Mouse (Mus musculus): Measurements from ENCODE around the gene Nyap1. TPM values are rescaled to one million over a fixed set of nuclear protein-coding genes. Genes with fewer than 3 reads are reported as not detected.

The Nyap1 gene
- polyA plus RNA-seq, 1 experiment from 2014 or later: 4.4 TPM

DNA sequence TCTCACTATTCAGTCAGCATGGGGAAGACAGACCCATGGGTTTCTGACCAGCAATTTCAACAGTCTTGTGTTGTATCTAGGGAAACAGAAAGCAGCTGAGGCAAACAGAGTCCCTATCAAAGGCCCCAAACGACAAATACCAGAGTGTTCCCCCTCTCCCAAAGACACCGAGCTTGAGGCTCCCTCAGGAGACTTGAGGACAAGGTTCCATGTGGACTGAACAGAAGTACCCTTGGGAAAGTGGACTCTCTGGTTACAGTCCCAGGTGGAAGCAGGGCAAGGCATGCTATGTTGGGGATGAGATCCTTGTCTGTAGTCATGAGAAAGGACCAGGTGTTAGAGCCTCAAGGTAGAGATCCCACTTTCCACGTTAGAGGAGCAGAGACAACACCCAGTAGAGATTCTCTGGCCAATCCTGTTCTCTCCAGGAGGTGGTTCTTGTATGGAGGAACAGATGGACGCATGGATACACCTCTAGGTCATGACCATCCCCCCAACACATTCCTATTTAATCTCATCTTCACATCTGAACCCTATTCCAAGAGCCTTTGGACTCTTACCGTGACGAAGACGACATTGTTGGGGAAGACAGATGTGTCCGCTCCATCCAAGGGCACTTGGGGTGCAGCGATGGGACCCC lies 42.6 kb upstream of the Nyap1 start:
- Histone ChIP-seq H3K9me3 (ENCODE audit: control insufficient read depth, low read length) (no peaks in the 10 kb centered on the region), H3K27me3 (ENCODE audit: control insufficient read depth, insufficient read depth, low read length) (no peaks in the 10 kb centered on the region; the same call in 1 of the 2 replicates), H3K4me2 (ENCODE audit: low read depth, low read length, severe bottlenecking) (peak overlapping the region; percentile 90), H3K4me3 (ENCODE audit: low read depth, low read length) (peak overlapping the region; percentile 85), H3K36me3 (ENCODE audit: control insufficient read depth, insufficient read depth, low read length) (peaks cover 23% of the 10 kb centered on the region), H3K4me1 (replicated peaks; ENCODE audit: control insufficient read depth, insufficient read depth, low read length) (peaks cover 33% of the 10 kb centered on the region), H3K9ac (ENCODE audit: low read length) (peak overlapping the region; percentile 92), H3K27ac (ENCODE audit: low read depth, low read length) (no peak overlapping the region)
- ATAC-seq (replicated peaks; ENCODE audit: low FRiP score): no peak
- no peak for DNase-seq (ENCODE audit: low spot score)
- WGBS: 80% methylated on average over 9 of the region's 9 CpGs

DNA sequence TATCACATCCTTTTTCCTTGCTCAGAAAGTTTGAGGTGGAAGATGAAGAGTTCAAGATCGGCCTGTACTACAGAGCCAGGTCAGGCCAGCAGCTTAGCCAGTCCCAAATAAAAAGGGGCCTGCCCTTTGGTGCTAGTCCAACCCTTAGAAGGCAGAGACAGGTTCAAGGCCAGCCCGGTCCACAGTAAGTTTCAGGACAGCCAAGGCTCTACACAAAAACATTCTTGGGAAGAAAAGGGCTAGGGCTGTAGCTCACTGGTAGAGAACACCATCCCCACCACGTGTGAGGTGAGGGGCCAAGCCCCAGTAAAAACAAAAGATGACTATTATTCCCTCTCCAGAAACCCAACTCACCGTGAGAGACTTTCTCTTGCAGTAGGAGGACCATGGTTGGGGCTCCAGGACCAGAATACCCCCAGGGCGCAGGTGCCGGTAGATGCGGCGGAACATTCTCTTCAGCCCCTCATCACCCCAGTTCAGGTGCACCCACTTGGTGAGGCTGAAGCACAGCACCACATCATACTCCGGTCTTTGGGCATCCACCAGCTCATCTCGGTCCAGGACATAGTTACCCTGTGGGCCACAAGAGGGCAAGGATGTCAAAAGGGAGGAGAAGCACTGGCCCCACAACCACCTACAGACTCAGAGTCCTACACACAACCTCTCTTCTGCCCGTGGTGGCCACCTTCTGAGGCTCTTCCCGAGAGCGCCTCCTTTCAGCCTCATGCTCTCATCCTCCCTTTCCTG lies 41.5 kb upstream of the Nyap1 start:
- H3K36me3 ChIP-seq (ENCODE audit: control insufficient read depth, insufficient read depth, low read length): peaks cover 23% of the 10 kb centered on the region
- no peaks in the 10 kb centered on the region for H3K9me3 ChIP-seq (ENCODE audit: control insufficient read depth, low read length)
- H3K4me3 ChIP-seq (ENCODE audit: low read depth, low read length): peak overlapping the region; percentile 85; the same call in 1 of the 2 replicates
- ATAC-seq (replicated peaks; ENCODE audit: low FRiP score): no peak
- no peaks in the 10 kb centered on the region for H3K27me3 ChIP-seq (ENCODE audit: control insufficient read depth, insufficient read depth, low read length)
- no peak overlapping the region for H3K27ac ChIP-seq (ENCODE audit: low read depth, low read length)
- DNase-seq (ENCODE audit: low spot score): peak; percentile 55
- peaks cover 34% of the 10 kb centered on the region for H3K4me1 ChIP-seq (replicated peaks; ENCODE audit: control insufficient read depth, insufficient read depth, low read length)
- 87% methylated on average over 13 of the region's 13 CpGs for WGBS
- peak overlapping the region; percentile 90; the same call in 1 of the 2 replicates for H3K4me2 ChIP-seq (ENCODE audit: low read depth, low read length, severe bottlenecking)
- H3K9ac ChIP-seq (ENCODE audit: low read length): peak overlapping the region; percentile 92

DNA sequence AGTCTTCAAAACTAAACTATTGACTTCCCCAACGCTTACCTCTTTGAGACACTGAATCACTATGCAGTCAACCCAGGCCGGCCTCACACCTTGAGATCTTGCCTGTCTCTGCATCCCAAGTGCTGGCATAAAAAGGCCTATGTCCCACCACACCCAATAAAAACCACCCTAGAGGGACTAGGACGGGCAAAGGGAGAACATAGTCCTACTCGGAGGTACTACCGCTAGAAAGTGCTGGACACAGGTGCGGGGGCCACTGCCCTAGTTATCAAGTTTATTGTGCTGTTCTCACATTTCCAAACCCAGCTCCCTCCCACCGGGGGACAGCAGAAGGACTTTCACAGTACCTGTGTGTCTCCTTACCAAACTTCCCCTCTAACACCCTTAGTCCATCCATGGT lies 40.3 kb upstream of the Nyap1 start:
- Histone ChIP-seq H3K4me3 (ENCODE audit: low read depth, low read length) (no peak overlapping the region), H3K36me3 (ENCODE audit: control insufficient read depth, insufficient read depth, low read length) (peaks cover 23% of the 10 kb centered on the region), H3K27ac (ENCODE audit: low read depth, low read length) (no peak overlapping the region), H3K27me3 (ENCODE audit: control insufficient read depth, insufficient read depth, low read length) (no peaks in the 10 kb centered on the region), H3K9ac (ENCODE audit: low read length) (no peak overlapping the region), H3K4me2 (ENCODE audit: low read depth, low read length, severe bottlenecking) (no peak overlapping the region), H3K9me3 (ENCODE audit: control insufficient read depth, low read length) (no peaks in the 10 kb centered on the region), H3K4me1 (replicated peaks; ENCODE audit: control insufficient read depth, insufficient read depth, low read length) (peaks cover 34% of the 10 kb centered on the region)
- no peak for ATAC-seq (replicated peaks; ENCODE audit: low FRiP score)
- 92% methylated on average over 7 of the region's 7 CpGs for WGBS
- peak; percentile 49 for DNase-seq (ENCODE audit: low spot score)

DNA sequence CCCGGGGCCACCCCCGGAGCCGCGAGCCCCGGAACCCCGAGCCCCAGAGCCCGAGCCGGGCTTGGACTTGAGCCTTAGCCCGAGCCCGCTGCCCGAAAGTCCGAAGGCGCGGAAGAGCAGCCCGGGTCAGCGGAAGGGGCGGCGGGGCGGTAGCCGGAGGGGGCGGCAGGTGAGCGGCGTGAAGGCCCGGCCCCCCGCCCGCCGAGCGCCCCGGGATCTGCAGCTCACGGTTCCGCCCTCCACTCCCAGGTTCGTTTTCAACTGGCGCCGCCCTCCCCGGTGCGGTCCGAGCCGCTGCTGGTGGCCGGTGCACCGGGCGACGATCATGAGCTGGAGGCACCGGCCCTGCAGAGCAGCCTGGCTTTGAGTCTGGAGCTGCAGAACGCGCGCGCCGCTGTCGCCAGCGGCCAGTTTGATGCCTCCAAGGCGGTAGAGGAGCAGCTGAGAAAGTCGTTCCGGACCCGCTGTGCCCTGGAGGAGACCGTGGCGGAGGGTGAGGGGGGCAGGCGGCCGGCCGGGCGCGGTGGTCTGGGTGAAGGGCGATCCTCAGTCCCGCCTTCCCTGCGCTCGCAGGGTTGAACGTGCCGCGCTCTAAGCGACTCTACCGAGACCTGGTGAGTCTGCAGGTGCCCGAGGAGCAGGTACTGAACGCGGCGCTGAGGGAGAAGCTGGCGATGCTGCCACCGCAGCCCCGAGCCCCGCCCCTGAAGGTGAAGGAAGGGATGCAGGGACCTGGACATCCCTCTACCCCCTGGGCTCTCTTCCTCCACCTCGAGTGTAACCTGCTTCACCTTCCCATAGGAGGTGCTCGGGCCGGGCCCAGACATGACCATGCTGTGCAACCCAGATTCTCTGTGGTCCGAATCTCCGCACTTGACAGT lies 37.9 kb upstream of the Nyap1 start:
- peak overlapping the region; percentile 87 for H3K27ac ChIP-seq (ENCODE audit: low read depth, low read length)
- peaks cover 24% of the 10 kb centered on the region for H3K4me1 ChIP-seq (replicated peaks; ENCODE audit: control insufficient read depth, insufficient read depth, low read length)
- DNase-seq (ENCODE audit: low spot score) (peak; percentile 71), ATAC-seq (replicated peaks; ENCODE audit: low FRiP score) (peak; percentile 20)
- H3K27me3 ChIP-seq (ENCODE audit: control insufficient read depth, insufficient read depth, low read length): no peaks in the 10 kb centered on the region
- peak overlapping the region; percentile 91 for H3K9ac ChIP-seq (ENCODE audit: low read length)
- H3K4me2 ChIP-seq (ENCODE audit: low read depth, low read length, severe bottlenecking): peak overlapping the region; percentile 92
- no peaks in the 10 kb centered on the region for H3K9me3 ChIP-seq (ENCODE audit: control insufficient read depth, low read length)
- peak overlapping the region; percentile 98 for H3K4me3 ChIP-seq (ENCODE audit: low read depth, low read length)
- WGBS: under 1% methylated on average over 81 of the region's 83 CpGs
- peaks cover 21% of the 10 kb centered on the region for H3K36me3 ChIP-seq (ENCODE audit: control insufficient read depth, insufficient read depth, low read length)

DNA sequence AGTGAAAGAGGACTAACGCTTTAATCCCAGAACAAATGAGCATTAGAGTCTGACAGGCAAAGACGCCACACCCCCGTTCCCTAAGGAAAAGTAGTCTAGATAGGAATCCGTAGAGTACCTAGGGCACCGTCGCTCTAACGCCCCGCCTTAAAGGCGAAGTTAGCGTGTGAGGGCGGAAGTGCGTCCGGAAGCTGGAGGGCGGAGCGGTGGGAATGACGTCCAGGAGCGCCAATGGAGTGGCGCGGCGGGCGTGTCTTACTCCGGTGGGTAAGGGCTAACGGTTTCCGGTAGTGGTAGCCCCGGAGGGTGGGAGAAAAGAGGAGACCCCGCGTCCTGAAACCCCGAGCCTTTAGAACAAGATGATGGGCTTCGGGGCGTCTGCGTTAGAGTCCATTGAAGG lies 37.2 kb upstream of the Nyap1 start, which contains the start of gene Ppp1r35:
Gene Ppp1r35, plus strand, starts transcription at position 215 of the 400 bp plus-strand sequence.
- Histone ChIP-seq H3K4me2 (ENCODE audit: low read depth, low read length, severe bottlenecking) (peak within 1 kb of the TSS; percentile 92), H3K36me3 (ENCODE audit: control insufficient read depth, insufficient read depth, low read length) (peaks cover 20% of the 10 kb centered on the region), H3K4me1 (replicated peaks; ENCODE audit: control insufficient read depth, insufficient read depth, low read length) (peaks cover 18% of the 10 kb centered on the region), H3K27me3 (ENCODE audit: control insufficient read depth, insufficient read depth, low read length) (no peaks in the 10 kb centered on the region), H3K4me3 (ENCODE audit: low read depth, low read length) (peak within 1 kb of the TSS; percentile 98), H3K27ac (ENCODE audit: low read depth, low read length) (peak within 1 kb of the TSS; percentile 87), H3K9ac (ENCODE audit: low read length) (peak within 1 kb of the TSS; percentile 91), H3K9me3 (ENCODE audit: control insufficient read depth, low read length) (no peaks in the 10 kb centered on the region)
- under 1% methylated on average over 31 of the region's 31 CpGs for WGBS
- peak; percentile 96 for ATAC-seq (replicated peaks; ENCODE audit: low FRiP score)
- DNase-seq (ENCODE audit: low spot score): peak; percentile 97

DNA sequence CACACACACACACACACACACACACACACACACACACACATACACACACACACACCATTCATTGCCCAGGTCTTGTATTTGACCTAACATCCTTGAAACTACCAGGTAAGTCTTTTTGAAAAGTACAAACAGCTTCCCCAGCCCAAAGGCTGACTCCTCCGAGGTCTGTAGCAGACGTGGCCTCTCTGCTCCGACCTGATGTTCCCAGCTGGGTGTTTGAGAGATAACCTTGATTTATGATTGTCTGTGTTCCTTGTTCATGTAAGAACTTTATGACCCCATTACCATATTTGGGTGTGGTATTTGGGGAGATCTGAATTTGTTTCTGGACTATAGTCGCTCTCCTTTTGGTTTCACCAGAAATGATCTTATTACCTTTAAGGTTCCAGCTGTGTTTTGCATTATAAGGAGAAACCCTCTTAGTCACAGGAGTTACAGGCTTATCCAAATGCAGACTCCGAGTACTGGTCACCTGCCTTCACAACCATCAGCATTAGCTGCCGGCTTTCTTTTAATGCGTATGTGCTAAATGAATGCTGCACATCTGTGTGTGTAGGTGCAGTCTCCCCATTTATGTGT lies 35.9 kb upstream of the Nyap1 start:
- DNase-seq (ENCODE audit: low spot score) (no peak), ATAC-seq (replicated peaks; ENCODE audit: low FRiP score) (no peak)
- Histone ChIP-seq H3K9ac (ENCODE audit: low read length) (no peak overlapping the region), H3K4me2 (ENCODE audit: low read depth, low read length, severe bottlenecking) (no peak overlapping the region), H3K36me3 (ENCODE audit: control insufficient read depth, insufficient read depth, low read length) (peaks cover 17% of the 10 kb centered on the region), H3K27me3 (ENCODE audit: control insufficient read depth, insufficient read depth, low read length) (no peaks in the 10 kb centered on the region), H3K4me1 (replicated peaks; ENCODE audit: control insufficient read depth, insufficient read depth, low read length) (peaks cover 14% of the 10 kb centered on the region; the same call in 1 of the 2 replicates), H3K9me3 (ENCODE audit: control insufficient read depth, low read length) (no peaks in the 10 kb centered on the region), H3K4me3 (ENCODE audit: low read depth, low read length) (no peak overlapping the region), H3K27ac (ENCODE audit: low read depth, low read length) (no peak overlapping the region)
- 91% methylated on average over 7 of the region's 7 CpGs for WGBS

DNA sequence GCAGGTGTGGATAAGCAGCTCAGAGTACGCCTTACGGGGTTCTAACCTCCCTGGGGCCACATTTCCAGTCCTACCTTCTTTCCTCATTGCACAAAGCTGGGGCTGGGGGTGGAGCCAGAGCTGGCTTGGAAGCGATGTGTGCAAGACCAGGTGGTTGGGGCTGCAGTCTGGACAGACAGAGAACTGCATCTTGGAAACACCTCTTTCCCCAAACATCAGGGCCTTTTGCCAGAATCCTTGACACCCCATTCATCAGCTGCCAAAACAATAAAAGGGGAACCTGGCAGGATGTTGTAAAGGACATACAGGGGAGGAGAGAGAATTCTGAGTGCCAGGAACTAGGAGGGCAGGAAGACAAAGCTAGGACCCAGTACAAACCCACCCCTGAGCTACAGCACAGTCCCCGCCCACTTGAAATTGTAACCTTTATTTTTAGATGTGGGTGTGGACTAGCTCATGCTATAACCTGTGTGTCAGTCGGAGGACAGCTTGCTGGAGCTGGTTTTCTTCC lies 35.1 kb upstream of the Nyap1 start:
- H3K4me3 ChIP-seq (ENCODE audit: low read depth, low read length): no peak overlapping the region

More for the DNA sequence above, 35.1 kb upstream of the Nyap1 start:
- DNase-seq (ENCODE audit: low spot score): peak; percentile 46
- whole genome bisulfite sequencing: 56% methylated on average over 5 of the region's 5 CpGs
- Histone ChIP-seq H3K36me3 (ENCODE audit: control insufficient read depth, insufficient read depth, low read length) (peaks cover 8% of the 10 kb centered on the region; the same call in 1 of the 2 replicates), H3K27ac (ENCODE audit: low read depth, low read length) (no peak overlapping the region), H3K4me2 (ENCODE audit: low read depth, low read length, severe bottlenecking) (no peak overlapping the region), H3K27me3 (ENCODE audit: control insufficient read depth, insufficient read depth, low read length) (no peaks in the 10 kb centered on the region), H3K9ac (ENCODE audit: low read length) (no peak overlapping the region), H3K9me3 (ENCODE audit: control insufficient read depth, low read length) (no peaks in the 10 kb centered on the region), H3K4me1 (replicated peaks; ENCODE audit: control insufficient read depth, insufficient read depth, low read length) (peaks cover 8% of the 10 kb centered on the region; the same call in 1 of the 2 replicates)
- ATAC-seq (replicated peaks; ENCODE audit: low FRiP score): no peak
